Mouse (Mus musculus) forebrain, embryonic 14.5 days (tissue): ENCODE data around the gene Nr2f6. TPM values are rescaled to one million over a fixed set of nuclear protein-coding genes. Genes with fewer than 3 reads are reported as not detected.
A peak's percentile ranks its signal among the peaks of the same experiment; 100 is the strongest.

Experiments
- ATAC-seq: fragments of 200-750 bp; cut with Nextera tagmentation; 2 replicates; pipeline ENCODE4 v1.8.0; 2017; ENCODE audit warnings: mild to moderate bottlenecking, moderate library complexity
- DNase-seq: peaks from one replicate; pipeline ENCODE4 v3.0.0-alpha.2; 2015; ENCODE audit warnings: low spot score
- H3K27ac ChIP-seq: fragments of 300-500 bp; sonication (generic); 2 replicates; pipeline ENCODE4 v1.5.1; 2014; ENCODE audit warnings: low read depth, mild to moderate bottlenecking, control low read depth, low read length, moderate library complexity
- H3K27me3 ChIP-seq: fragments of 300-500 bp; sonication (generic); replicated peaks from 2 replicates; pipeline ENCODE4 v1.6.1; 2014; ENCODE audit warnings: low read length, control low read depth, mixed read lengths; ENCODE audit not compliant: control insufficient read depth, insufficient read depth
- H3K36me3 ChIP-seq: fragments of 300-500 bp; sonication (generic); 2 replicates; pipeline ENCODE4 v1.6.1; 2014; ENCODE audit warnings: low read length, control low read depth; ENCODE audit not compliant: control insufficient read depth, insufficient read depth
- H3K4me1 ChIP-seq: fragments of 300-500 bp; sonication (generic); 2 replicates; pipeline ENCODE4 v1.6.1; 2014; ENCODE audit warnings: antibody characterized with exemption, low read length, control low read depth; ENCODE audit not compliant: control insufficient read depth, insufficient read depth
- H3K4me2 ChIP-seq: fragments of 300-500 bp; sonication (generic); 2 replicates; pipeline ENCODE4 v1.6.1; 2014; ENCODE audit warnings: mild to moderate bottlenecking, control low read depth, low read length
- H3K4me3 ChIP-seq: fragments of 300-500 bp; sonication (generic); 2 replicates; pipeline ENCODE4 v1.5.1; 2014; ENCODE audit warnings: low read depth, low read length, control low read depth
- H3K9ac ChIP-seq: fragments of 300-500 bp; sonication (generic); 2 replicates; pipeline ENCODE4 v1.6.1; 2014; ENCODE audit warnings: mild to moderate bottlenecking, low read length, control low read depth, moderate library complexity
- H3K9me3 ChIP-seq: fragments of 300-500 bp; sonication (generic); replicated peaks from 2 replicates; pipeline ENCODE4 v1.6.1; 2016; ENCODE audit warnings: low read length, control low read depth, mixed read lengths; ENCODE audit not compliant: control insufficient read depth
- WGBS: fragments of 180-500 bp; shearing (Covaris S2); extraction: QIAGEN DNeasy Blood & Tissue Kit; methylation state at CpG from one replicate; pipeline ENCODE4 v1.1.7; 2014; 5-methylcytosine and 5-hydroxymethylcytosine counted together
- polyA plus RNA-seq: library from polyadenylated mRNA; unstranded; fragments of >200 nt; fragmentation: Nextera tagmentation; extraction: Ambion mirVana; gene quantifications from 2 replicates; pipeline ENCODE4 v1.2.1, GENCODE M21; 2014

Gene Nr2f6
- polyA plus RNA-seq: 16.6 and 17.3 TPM in 2 replicates

- under 1% methylated on average over 51 of the region's 89 CpGs for WGBS
- ATAC-seq (peak; percentile 16), DNase-seq (peak; percentile 66)
- Histone ChIP-seq H3K4me1 (peaks cover 22% of the 10 kb centered on the region), H3K36me3 (0 out of 2 replicates have a peak, but pooled peaks cover 5% of the 10 kb centered on the region), H3K9me3 (no peaks in the 10 kb centered on the region), H3K27me3 (peaks cover 10% of the 10 kb centered on the region; the same call in 1 of the 2 replicates), H3K9ac (peak within 1 kb of the TSS; percentile 77), H3K27ac (peak within 1 kb of the TSS; percentile 66), H3K4me3 (peak within 1 kb of the TSS; percentile 70), H3K4me2 (peak within 1 kb of the TSS; percentile 97)
Measured at GRCm38 (mm10) chr8:71381421-71381970, at the start of gene Nr2f6. Gene Nr2f6 (minus strand): TSS chr8:71381960.

- DNase-seq: no peak
- ATAC-seq: no peak
- Histone ChIP-seq H3K4me2 (no peak overlapping the region), H3K36me3 (no peaks in the 10 kb centered on the region), H3K4me1 (no peaks in the 10 kb centered on the region), H3K9me3 (no peaks in the 10 kb centered on the region), H3K27ac (no peak overlapping the region), H3K27me3 (no peaks in the 10 kb centered on the region), H3K4me3 (no peak overlapping the region), H3K9ac (no peak overlapping the region)
Measured at GRCm38 (mm10) chr8:71422121-71422520, 40.4 kb upstream of the Nr2f6 start.

GRCm38 (mm10) chr8:71411535-71412273 is 29.9 kb upstream of the Nr2f6 start:
- ATAC-seq (no peak), DNase-seq (no peak)
- 51% methylated on average over 11 of the region's 11 CpGs for WGBS
- H3K27ac ChIP-seq: no peak overlapping the region
- H3K9ac ChIP-seq: no peak overlapping the region
- H3K4me2 ChIP-seq: no peak overlapping the region
- H3K36me3 ChIP-seq: peaks cover 27% of the 10 kb centered on the region
- no peak overlapping the region for H3K4me3 ChIP-seq
- H3K27me3 ChIP-seq: no peaks in the 10 kb centered on the region
- no peaks in the 10 kb centered on the region for H3K9me3 ChIP-seq
- peaks cover 1% of the 10 kb centered on the region for H3K4me1 ChIP-seq

GRCm38 (mm10) chr8:71408231-71408630 is 26.5 kb upstream of the Nr2f6 start:
- ATAC-seq: no peak
- Histone ChIP-seq H3K4me2 (no peak overlapping the region), H3K9ac (no peak overlapping the region), H3K4me3 (no peak overlapping the region), H3K27ac (no peak overlapping the region), H3K9me3 (no peaks in the 10 kb centered on the region), H3K36me3 (peaks cover 27% of the 10 kb centered on the region), H3K4me1 (peaks cover 11% of the 10 kb centered on the region), H3K27me3 (no peaks in the 10 kb centered on the region)
- DNase-seq: no peak
- 92% methylated on average over 4 of the region's 4 CpGs for WGBS

GRCm38 (mm10) chr8:71407441-71407840 is 25.7 kb upstream of the Nr2f6 start:
- Histone ChIP-seq H3K27ac (no peak overlapping the region), H3K4me1 (peaks cover 11% of the 10 kb centered on the region), H3K4me2 (peak overlapping the region; percentile 89; the same call in 1 of the 2 replicates), H3K4me3 (no peak overlapping the region), H3K36me3 (peaks cover 30% of the 10 kb centered on the region), H3K9ac (no peak overlapping the region), H3K27me3 (no peaks in the 10 kb centered on the region), H3K9me3 (no peaks in the 10 kb centered on the region)
- DNase-seq (no peak), ATAC-seq (no peak)
- WGBS: 92% methylated on average over 14 of the region's 14 CpGs

- Histone ChIP-seq H3K27ac (no peak overlapping the region; the same call in 1 of the 2 replicates), H3K4me3 (peak overlapping the region; percentile 55), H3K27me3 (no peaks in the 10 kb centered on the region), H3K9ac (peak overlapping the region; percentile 66), H3K36me3 (peaks cover 30% of the 10 kb centered on the region), H3K9me3 (no peaks in the 10 kb centered on the region), H3K4me2 (peak overlapping the region; percentile 89), H3K4me1 (peaks cover 11% of the 10 kb centered on the region)
- under 1% methylated on average over 55 of the region's 55 CpGs for WGBS
- peak; percentile 53 for DNase-seq
- ATAC-seq: peak; percentile 69
Measured at GRCm38 (mm10) chr8:71406099-71407015, 24.6 kb upstream of the Nr2f6 start.

- no peaks in the 10 kb centered on the region for H3K27me3 ChIP-seq
- no peaks in the 10 kb centered on the region for H3K9me3 ChIP-seq
- 17% methylated on average over 33 of the region's 33 CpGs for WGBS
Measured at GRCm38 (mm10) chr8:71405401-71406098, 23.8 kb upstream of the Nr2f6 start, which contains the start of gene Ankle1. Gene Ankle1 (plus strand): TSS chr8:71406010.

GRCm38 (mm10) chr8:71404951-71405351 is 23.2 kb upstream of the Nr2f6 start:
- DNase-seq (no peak), ATAC-seq (no peak)
- no peak overlapping the region for H3K9ac ChIP-seq
- 88% methylated on average over 9 of the region's 9 CpGs for WGBS
- H3K36me3 ChIP-seq: peaks cover 32% of the 10 kb centered on the region
- H3K4me3 ChIP-seq: no peak overlapping the region
- H3K4me2 ChIP-seq: no peak overlapping the region
- no peak overlapping the region for H3K27ac ChIP-seq
- H3K9me3 ChIP-seq: no peaks in the 10 kb centered on the region
- H3K4me1 ChIP-seq: peaks cover 11% of the 10 kb centered on the region
- no peaks in the 10 kb centered on the region for H3K27me3 ChIP-seq

More at GRCm38 (mm10) chr8:71405401-71406098, 23.8 kb upstream of the Nr2f6 start, which contains the start of gene Ankle1:
- DNase-seq (peak; percentile 93), ATAC-seq (peak; percentile 93)
- Histone ChIP-seq H3K4me3 (peak within 1 kb of the TSS; percentile 55), H3K9ac (peak within 1 kb of the TSS; percentile 66), H3K4me1 (peaks cover 11% of the 10 kb centered on the region), H3K36me3 (peaks cover 32% of the 10 kb centered on the region), H3K27ac (no peak within 1 kb of the TSS; the same call in 1 of the 2 replicates), H3K4me2 (peak within 1 kb of the TSS; percentile 89)
